Mouse (Mus musculus) embryonic facial prominence, embryonic 14.5 days (tissue): ENCODE data around the gene Vmn2r52. TPM values are rescaled to one million over a fixed set of nuclear protein-coding genes. Genes with fewer than 3 reads are reported as not detected.
"Not testable (repeated sequence)": the region's sequence is repeated elsewhere in the genome, so short reads cannot be mapped to it uniquely, and the experiment has no call there.

ENCODE experiments used
- ATAC-seq: fragments of 200-750 bp; cut with Nextera tagmentation; 2 replicates; pipeline ENCODE4 v1.8.0; 2017; ENCODE audit warnings: low read depth, moderate number of reproducible peaks, moderate TSS enrichment
- DNase-seq: peaks from one replicate; pipeline ENCODE4 v3.0.0-alpha.2; 2015; ENCODE audit warnings: low spot score
- H3K27ac ChIP-seq: fragments of 300-500 bp; sonication (generic); replicated peaks from 2 replicates; pipeline ENCODE4 v1.5.1; 2014; ENCODE audit warnings: low read depth, mild to moderate bottlenecking, low read length, moderate library complexity
- H3K27me3 ChIP-seq: fragments of 300-500 bp; sonication (generic); replicated peaks from 2 replicates; pipeline ENCODE4 v1.6.1; 2014; ENCODE audit warnings: low read length; ENCODE audit not compliant: control insufficient read depth, insufficient read depth
- H3K36me3 ChIP-seq: fragments of 300-500 bp; sonication (generic); 2 replicates; pipeline ENCODE4 v1.6.1; 2014; ENCODE audit warnings: low read length, mixed read lengths; ENCODE audit not compliant: control insufficient read depth, insufficient read depth
- H3K4me1 ChIP-seq: fragments of 300-500 bp; sonication (generic); 2 replicates; pipeline ENCODE4 v1.6.1; 2014; ENCODE audit warnings: antibody characterized with exemption, low read length; ENCODE audit not compliant: control insufficient read depth, insufficient read depth
- H3K4me2 ChIP-seq: fragments of 300-500 bp; sonication (generic); 2 replicates; pipeline ENCODE4 v1.6.1; 2014; ENCODE audit warnings: low read depth, mild to moderate bottlenecking, low read length, moderate library complexity, mixed read lengths
- H3K4me3 ChIP-seq: fragments of 300-500 bp; sonication (generic); 2 replicates; pipeline ENCODE4 v1.5.1; 2014; ENCODE audit warnings: low read depth, mild to moderate bottlenecking, low read length
- H3K9ac ChIP-seq: fragments of 300-500 bp; sonication (generic); 2 replicates; pipeline ENCODE4 v1.6.1; 2014; ENCODE audit warnings: low read depth, mild to moderate bottlenecking, low read length, moderate library complexity, mixed read lengths
- H3K9me3 ChIP-seq: fragments of 300-500 bp; sonication (generic); 2 replicates; pipeline ENCODE4 v1.6.1; 2016; ENCODE audit warnings: low read length; ENCODE audit not compliant: control insufficient read depth
- WGBS: fragments of 180-500 bp; shearing (Covaris S2); extraction: QIAGEN DNeasy Blood & Tissue Kit; methylation state at CpG from one replicate; pipeline ENCODE4 v1.1.7; 2014; 5-methylcytosine and 5-hydroxymethylcytosine counted together
- polyA plus RNA-seq: library from polyadenylated mRNA; unstranded; fragments of >200 nt; fragmentation: Nextera tagmentation; extraction: Ambion mirVana; gene quantifications from 2 replicates; pipeline ENCODE4 v1.2.1, GENCODE M21; 2014

Gene Vmn2r52
- not detected in 2 replicates for polyA plus RNA-seq

DNA sequence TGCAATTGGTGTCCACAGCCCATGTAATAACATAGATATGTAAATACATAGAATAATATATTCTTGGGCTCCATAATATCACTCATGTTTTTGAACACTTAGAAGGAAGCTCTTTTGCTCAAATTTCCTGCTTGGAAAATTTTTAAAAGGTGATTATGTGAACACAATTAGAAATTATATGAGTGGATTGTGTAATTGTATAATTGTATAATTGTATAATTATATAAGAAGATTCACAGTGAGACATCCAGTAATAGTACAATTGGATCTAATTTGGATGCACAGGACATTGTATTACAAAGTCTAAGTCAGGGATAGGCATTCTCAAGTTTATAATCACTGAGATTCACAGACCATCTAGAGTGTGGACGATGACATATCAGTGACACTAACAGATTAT, at the start of gene Vmn2r52:
Vmn2r52 (minus strand) TSS at position 101 of the 400 bp plus-strand sequence.
- no peaks in the 10 kb centered on the region for H3K36me3 ChIP-seq
- H3K4me2 ChIP-seq, result no peak within 1 kb of the TSS
- WGBS, result 83% methylated on average over 1 of the region's 1 CpGs
- H3K27ac ChIP-seq, result no peak within 1 kb of the TSS
- no peak for DNase-seq
- H3K27me3 ChIP-seq, result no peaks in the 10 kb centered on the region
- H3K4me1 ChIP-seq, result no peaks in the 10 kb centered on the region
- no peak for ATAC-seq
- H3K9me3 ChIP-seq, result 0 out of 2 replicates have a peak, but pooled peaks cover 3% of the 10 kb centered on the region
- no peak within 1 kb of the TSS for H3K4me3 ChIP-seq
- H3K9ac ChIP-seq, result no peak within 1 kb of the TSS

DNA sequence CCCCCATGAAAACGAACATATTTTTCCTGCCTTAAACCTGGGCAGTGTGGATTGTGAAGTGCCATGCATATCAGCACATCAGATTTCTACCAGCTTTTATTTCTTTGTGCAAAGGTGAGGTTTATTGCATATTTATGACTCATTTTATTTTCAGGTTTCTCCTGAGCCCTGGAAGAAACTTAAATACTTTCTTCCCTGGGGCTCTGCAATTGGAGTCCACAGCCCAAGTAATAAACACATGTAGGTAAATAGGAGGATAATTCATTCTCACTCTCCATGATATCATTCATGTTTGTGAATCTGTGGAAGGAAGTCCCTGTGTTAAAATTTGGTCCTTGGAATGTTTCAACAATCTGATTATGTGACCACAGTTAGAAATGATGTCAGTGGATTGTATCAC, 70.7 kb downstream of the Vmn2r52 start, which contains the start of gene Vmn2r51:
Vmn2r51 (minus strand) TSS at position 101 of the 400 bp plus-strand sequence.
- H3K4me3 ChIP-seq, result not testable (repeated sequence)
- 63% methylated on average over 1 of the region's 1 CpGs for WGBS

More for the DNA sequence above, 70.7 kb downstream of the Vmn2r52 start, which contains the start of gene Vmn2r51:
- H3K4me2 ChIP-seq, H3K27me3 ChIP-seq, H3K27ac ChIP-seq, H3K9ac ChIP-seq, DNase-seq, H3K36me3 ChIP-seq, ATAC-seq, H3K4me1 ChIP-seq, H3K9me3 ChIP-seq: not testable (repeated sequence)

Other genes with a start within 250 kb of the Vmn2r52 start
- not detected in 2 replicates for gene Vmn2r48, start 223.0 kb downstream of the Vmn2r52 start, polyA plus RNA-seq
- 0.08 TPM in 1 of 2 replicates, not detected in the other for gene Vmn2r49, start 184.3 kb downstream of the Vmn2r52 start, polyA plus RNA-seq
- not detected in 2 replicates for gene Vmn2r50, start 123.3 kb downstream of the Vmn2r52 start, polyA plus RNA-seq
- not detected in 2 replicates for gene Vmn2r51, start 70.8 kb downstream of the Vmn2r52 start, polyA plus RNA-seq
- gene Vmn1r66, start 101.4 kb upstream of the Vmn2r52 start, polyA plus RNA-seq, result not detected in 2 replicates